Mouse (Mus musculus) stomach, postnatal 0 days (tissue): ENCODE data around the gene Carm1.

ENCODE experiments used
- CTCF ChIP-seq: IDR thresholded peaks from 2 replicates; pipeline ENCODE4 v1.5.1; 2016; ENCODE audit warnings: antibody characterized with exemption, low read depth, mild to moderate bottlenecking, moderate library complexity
- EP300 ChIP-seq: optimal IDR thresholded peaks from 2 replicates; pipeline ENCODE3; 2016; ENCODE audit warnings: antibody characterized with exemption

DNA sequence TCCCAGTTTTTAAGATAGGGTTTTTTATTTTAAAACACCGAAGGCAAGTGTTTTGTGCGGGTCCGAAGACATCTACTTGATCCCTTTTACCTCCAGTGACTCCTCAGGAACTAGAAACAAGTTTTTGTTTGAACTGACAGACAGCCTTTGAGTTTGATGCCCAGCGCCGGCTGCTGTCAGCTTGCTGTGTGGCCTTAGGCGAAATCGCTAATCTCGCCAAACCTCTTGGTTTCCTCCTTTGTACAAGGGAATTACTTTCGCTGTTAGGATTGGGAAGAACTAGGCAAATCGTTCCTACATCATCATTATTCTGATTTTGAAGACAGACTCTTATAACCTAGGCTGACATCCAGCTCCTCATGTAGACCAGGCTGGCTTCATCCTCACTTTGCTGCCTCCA, 70.4 kb downstream of the Carm1 start:
- TF ChIP-seq EP300 (no peak), CTCF (no peak)
